Mouse (Mus musculus): Measurements from ENCODE around the gene Mgp. TPM values are rescaled to one million over a fixed set of nuclear protein-coding genes. Genes with fewer than 3 reads are reported as not detected.

Mgp gene
- polyA plus RNA-seq, 1 experiment from 2014 or later = 8.3 TPM

GRCm38 (mm10) chr6:136852348-136852747, 23.3 kb downstream of the Mgp start:
- Histone ChIP-seq H3K27me3 (ENCODE audit: control insufficient read depth, insufficient read depth, low read length) (no peaks in the 10 kb centered on the region), H3K9ac (ENCODE audit: low read length) (no peak overlapping the region), H3K4me1 (ENCODE audit: control insufficient read depth, insufficient read depth, low read length) (no peaks in the 10 kb centered on the region), H3K4me2 (ENCODE audit: low read depth) (no peak overlapping the region), H3K9me3 (ENCODE audit: control insufficient read depth, low read length) (no peaks in the 10 kb centered on the region), H3K4me3 (ENCODE audit: low read depth, low read length) (no peak overlapping the region), H3K36me3 (ENCODE audit: control insufficient read depth, insufficient read depth, low read length) (no peaks in the 10 kb centered on the region), H3K27ac (ENCODE audit: low read depth, low read length) (no peak overlapping the region)
- ATAC-seq (ENCODE audit: insufficient read depth, low FRiP score, low TSS enrichment) = no peak
- 85% methylated on average over 4 of the region's 4 CpGs for WGBS
- DNase-seq (ENCODE audit: low spot score) = no peak

- Histone ChIP-seq H3K4me3 (ENCODE audit: low read depth, low read length) (no peak overlapping the region), H3K9ac (ENCODE audit: low read length) (no peak overlapping the region), H3K9me3 (ENCODE audit: control insufficient read depth, low read length) (no peaks in the 10 kb centered on the region), H3K4me2 (ENCODE audit: low read depth) (no peak overlapping the region), H3K27ac (ENCODE audit: low read depth, low read length) (no peak overlapping the region), H3K36me3 (ENCODE audit: control insufficient read depth, insufficient read depth, low read length) (no peaks in the 10 kb centered on the region), H3K27me3 (ENCODE audit: control insufficient read depth, insufficient read depth, low read length) (no peaks in the 10 kb centered on the region), H3K4me1 (ENCODE audit: control insufficient read depth, insufficient read depth, low read length) (no peaks in the 10 kb centered on the region)
- no peak for DNase-seq (ENCODE audit: low spot score)
- no peak for ATAC-seq (ENCODE audit: insufficient read depth, low FRiP score, low TSS enrichment)
- WGBS = 82% methylated on average over 6 of the region's 6 CpGs
Measured at GRCm38 (mm10) chr6:136850267-136850666, 25.4 kb downstream of the Mgp start.

GRCm38 (mm10) chr6:136848971-136849370, 26.7 kb downstream of the Mgp start:
- no peak for ATAC-seq (ENCODE audit: insufficient read depth, low FRiP score, low TSS enrichment)
- WGBS = 90% methylated on average over 5 of the region's 5 CpGs
- Histone ChIP-seq H3K9ac (ENCODE audit: low read length) (no peak overlapping the region), H3K27ac (ENCODE audit: low read depth, low read length) (no peak overlapping the region), H3K4me1 (ENCODE audit: control insufficient read depth, insufficient read depth, low read length) (no peaks in the 10 kb centered on the region), H3K36me3 (ENCODE audit: control insufficient read depth, insufficient read depth, low read length) (no peaks in the 10 kb centered on the region), H3K4me3 (ENCODE audit: low read depth, low read length) (no peak overlapping the region), H3K4me2 (ENCODE audit: low read depth) (no peak overlapping the region), H3K27me3 (ENCODE audit: control insufficient read depth, insufficient read depth, low read length) (no peaks in the 10 kb centered on the region), H3K9me3 (ENCODE audit: control insufficient read depth, low read length) (no peaks in the 10 kb centered on the region)
- DNase-seq (ENCODE audit: low spot score) = no peak

- no peak overlapping the region for H3K4me3 ChIP-seq (ENCODE audit: low read depth, low read length)
- WGBS = 95% methylated on average over 8 of the region's 8 CpGs
- no peaks in the 10 kb centered on the region for H3K9me3 ChIP-seq (ENCODE audit: control insufficient read depth, low read length)
- ATAC-seq (ENCODE audit: insufficient read depth, low FRiP score, low TSS enrichment) = no peak
- no peak overlapping the region for H3K27ac ChIP-seq (ENCODE audit: low read depth, low read length)
- no peak overlapping the region for H3K9ac ChIP-seq (ENCODE audit: low read length)
- H3K27me3 ChIP-seq (ENCODE audit: control insufficient read depth, insufficient read depth, low read length) = no peaks in the 10 kb centered on the region
- no peaks in the 10 kb centered on the region for H3K36me3 ChIP-seq (ENCODE audit: control insufficient read depth, insufficient read depth, low read length)
- no peaks in the 10 kb centered on the region for H3K4me1 ChIP-seq (ENCODE audit: control insufficient read depth, insufficient read depth, low read length)
- no peak for DNase-seq (ENCODE audit: low spot score)
- H3K4me2 ChIP-seq (ENCODE audit: low read depth) = no peak overlapping the region
Measured at GRCm38 (mm10) chr6:136848399-136848798, 27.2 kb downstream of the Mgp start.

GRCm38 (mm10) chr6:136847790-136848189, 27.8 kb downstream of the Mgp start:
- no peaks in the 10 kb centered on the region for H3K9me3 ChIP-seq (ENCODE audit: control insufficient read depth, low read length)
- peak; percentile 50 for DNase-seq (ENCODE audit: low spot score)
- no peak overlapping the region for H3K9ac ChIP-seq (ENCODE audit: low read length)
- no peaks in the 10 kb centered on the region for H3K36me3 ChIP-seq (ENCODE audit: control insufficient read depth, insufficient read depth, low read length)
- no peak overlapping the region for H3K4me3 ChIP-seq (ENCODE audit: low read depth, low read length)
- H3K4me1 ChIP-seq (ENCODE audit: control insufficient read depth, insufficient read depth, low read length) = no peaks in the 10 kb centered on the region
- no peak for ATAC-seq (ENCODE audit: insufficient read depth, low FRiP score, low TSS enrichment)
- no peak overlapping the region for H3K4me2 ChIP-seq (ENCODE audit: low read depth)
- H3K27me3 ChIP-seq (ENCODE audit: control insufficient read depth, insufficient read depth, low read length) = no peaks in the 10 kb centered on the region
- H3K27ac ChIP-seq (ENCODE audit: low read depth, low read length) = no peak overlapping the region
- WGBS = 23% methylated on average over 2 of the region's 2 CpGs

GRCm38 (mm10) chr6:136847267-136847666, 28.4 kb downstream of the Mgp start:
- H3K27ac ChIP-seq (ENCODE audit: low read depth, low read length) = no peak overlapping the region
- no peak overlapping the region for H3K4me2 ChIP-seq (ENCODE audit: low read depth)
- no peaks in the 10 kb centered on the region for H3K4me1 ChIP-seq (ENCODE audit: control insufficient read depth, insufficient read depth, low read length)
- no peaks in the 10 kb centered on the region for H3K9me3 ChIP-seq (ENCODE audit: control insufficient read depth, low read length)
- ATAC-seq (ENCODE audit: insufficient read depth, low FRiP score, low TSS enrichment) = no peak
- no peak overlapping the region for H3K4me3 ChIP-seq (ENCODE audit: low read depth, low read length)
- no peaks in the 10 kb centered on the region for H3K36me3 ChIP-seq (ENCODE audit: control insufficient read depth, insufficient read depth, low read length)
- H3K27me3 ChIP-seq (ENCODE audit: control insufficient read depth, insufficient read depth, low read length) = no peaks in the 10 kb centered on the region
- 92% methylated on average over 3 of the region's 3 CpGs for WGBS
- H3K9ac ChIP-seq (ENCODE audit: low read length) = no peak overlapping the region
- DNase-seq (ENCODE audit: low spot score) = no peak

- Histone ChIP-seq H3K27ac (ENCODE audit: low read depth, low read length) (no peak overlapping the region), H3K36me3 (ENCODE audit: control insufficient read depth, insufficient read depth, low read length) (no peaks in the 10 kb centered on the region), H3K27me3 (ENCODE audit: control insufficient read depth, insufficient read depth, low read length) (no peaks in the 10 kb centered on the region), H3K4me1 (ENCODE audit: control insufficient read depth, insufficient read depth, low read length) (no peaks in the 10 kb centered on the region), H3K4me3 (ENCODE audit: low read depth, low read length) (no peak overlapping the region), H3K9me3 (ENCODE audit: control insufficient read depth, low read length) (no peaks in the 10 kb centered on the region), H3K4me2 (ENCODE audit: low read depth) (no peak overlapping the region), H3K9ac (ENCODE audit: low read length) (no peak overlapping the region)
- ATAC-seq (ENCODE audit: insufficient read depth, low FRiP score, low TSS enrichment) (no peak), DNase-seq (ENCODE audit: low spot score) (no peak)
- WGBS = 76% methylated on average over 5 of the region's 5 CpGs
Measured at GRCm38 (mm10) chr6:136845706-136846480, 29.7 kb downstream of the Mgp start.

GRCm38 (mm10) chr6:136844903-136845302, 30.7 kb downstream of the Mgp start:
- Histone ChIP-seq H3K4me2 (ENCODE audit: low read depth) (no peak overlapping the region), H3K4me3 (ENCODE audit: low read depth, low read length) (no peak overlapping the region), H3K9ac (ENCODE audit: low read length) (no peak overlapping the region), H3K27ac (ENCODE audit: low read depth, low read length) (no peak overlapping the region), H3K27me3 (ENCODE audit: control insufficient read depth, insufficient read depth, low read length) (no peaks in the 10 kb centered on the region), H3K36me3 (ENCODE audit: control insufficient read depth, insufficient read depth, low read length) (no peaks in the 10 kb centered on the region), H3K4me1 (ENCODE audit: control insufficient read depth, insufficient read depth, low read length) (no peaks in the 10 kb centered on the region), H3K9me3 (ENCODE audit: control insufficient read depth, low read length) (no peaks in the 10 kb centered on the region)
- 63% methylated on average over 2 of the region's 2 CpGs for WGBS
- DNase-seq (ENCODE audit: low spot score) (no peak), ATAC-seq (ENCODE audit: insufficient read depth, low FRiP score, low TSS enrichment) (no peak)

- H3K9ac ChIP-seq (ENCODE audit: low read length) = no peak overlapping the region
- H3K4me2 ChIP-seq (ENCODE audit: low read depth) = no peak overlapping the region
- no peaks in the 10 kb centered on the region; the same call in 1 of the 2 replicates for H3K27me3 ChIP-seq (ENCODE audit: control insufficient read depth, insufficient read depth, low read length)
- no peaks in the 10 kb centered on the region for H3K9me3 ChIP-seq (ENCODE audit: control insufficient read depth, low read length)
- no peaks in the 10 kb centered on the region for H3K36me3 ChIP-seq (ENCODE audit: control insufficient read depth, insufficient read depth, low read length)
- no peak overlapping the region for H3K4me3 ChIP-seq (ENCODE audit: low read depth, low read length)
- H3K27ac ChIP-seq (ENCODE audit: low read depth, low read length) = no peak overlapping the region
- WGBS = 90% methylated on average over 3 of the region's 3 CpGs
- ATAC-seq (ENCODE audit: insufficient read depth, low FRiP score, low TSS enrichment) = no peak
- no peak for DNase-seq (ENCODE audit: low spot score)
- no peaks in the 10 kb centered on the region for H3K4me1 ChIP-seq (ENCODE audit: control insufficient read depth, insufficient read depth, low read length)
Measured at GRCm38 (mm10) chr6:136837323-136837722, 38.3 kb downstream of the Mgp start.
